Mouse (Mus musculus): ENCODE results near the gene Cxcl17.
"Not testable (repeated sequence)": the region's sequence is repeated elsewhere in the genome, so short reads cannot be mapped to it uniquely, and the experiment has no call there.

The Cxcl17 gene

DNA sequence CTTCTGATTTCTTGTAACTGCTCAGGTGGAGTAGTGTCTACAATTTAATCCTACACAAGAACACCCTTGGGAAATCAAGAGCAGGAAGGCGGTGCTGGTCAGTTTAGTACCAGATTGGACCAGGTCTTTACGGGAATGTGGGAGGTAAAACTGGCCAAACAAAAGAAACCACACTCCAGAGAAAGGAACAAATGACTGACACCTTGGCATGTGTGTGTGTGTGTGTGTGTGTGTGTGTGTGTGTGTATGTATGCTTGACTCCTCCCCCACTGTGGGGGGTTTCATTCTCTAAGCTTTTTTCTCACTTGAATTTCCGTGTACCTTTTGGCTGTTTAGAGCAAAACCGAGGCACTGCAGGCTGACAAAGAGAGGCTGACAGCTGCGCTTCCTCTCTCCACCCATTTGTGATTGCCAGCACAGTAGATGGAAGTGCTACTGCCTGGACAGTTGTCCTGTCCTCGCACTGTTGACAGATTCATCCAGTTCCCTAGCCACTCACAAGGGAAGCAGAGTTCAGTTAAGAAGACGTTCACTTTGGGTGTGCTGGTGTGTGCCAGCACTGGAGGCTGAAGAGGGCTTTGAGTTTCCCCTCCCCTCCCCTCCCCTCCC is at the start of gene Cxcl17:
Cxcl17 (minus strand) TSS at position 54 of the 609 bp plus-strand sequence.
- DNase-seq (ENCODE audit: low read depth): no peak

DNA sequence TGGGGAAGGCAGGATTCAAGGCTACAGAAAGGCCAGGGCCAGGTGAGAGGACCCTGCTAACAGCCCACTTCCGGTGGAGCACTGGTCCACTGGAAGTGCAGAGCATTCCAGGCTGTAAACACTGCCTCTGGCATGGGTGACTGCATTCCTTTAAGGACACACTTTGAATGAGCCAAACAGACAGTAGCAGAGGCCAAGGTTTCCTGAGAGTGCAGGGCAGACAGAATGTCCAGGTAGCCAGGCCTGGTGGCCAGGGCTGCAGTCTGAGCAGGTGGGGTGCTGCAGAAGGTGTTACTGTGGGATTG is 49.3 kb upstream of the Cxcl17 start:
- DNase-seq (ENCODE audit: low read depth): not testable (repeated sequence)

DNA sequence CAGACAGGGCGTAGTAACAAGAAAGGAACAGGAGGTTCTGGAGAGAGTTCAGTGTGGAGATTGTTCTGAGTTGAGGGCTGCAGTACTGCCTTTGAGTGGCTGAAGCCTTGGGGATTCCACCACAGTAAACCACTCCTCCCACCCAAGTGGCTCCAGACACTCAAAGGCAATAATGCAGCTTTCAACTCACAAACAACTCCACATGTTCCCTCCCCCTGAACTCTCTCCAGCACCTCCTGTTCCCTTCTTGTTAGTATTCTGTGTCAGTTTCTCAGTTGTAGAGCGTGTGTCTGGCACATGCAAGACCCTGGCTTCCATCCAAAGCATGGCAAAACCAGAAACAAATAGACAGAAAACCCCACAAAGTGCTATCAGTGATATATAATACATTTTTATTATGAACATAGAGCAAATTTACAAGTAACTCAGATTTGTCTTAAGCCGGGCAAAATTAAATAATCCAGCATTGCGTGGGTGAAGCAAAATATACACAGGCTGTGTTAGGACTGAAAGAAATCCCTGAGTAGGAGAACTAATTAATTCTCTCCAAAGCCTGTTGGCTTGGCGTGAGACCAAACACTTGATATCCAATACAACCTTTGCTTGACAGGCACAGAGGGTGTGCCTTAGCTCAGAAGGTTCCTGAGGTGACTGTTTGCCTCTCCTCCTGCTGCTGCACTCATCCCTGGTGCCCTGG is 48.8 kb upstream of the Cxcl17 start:
- DNase-seq (ENCODE audit: low read depth): not testable (repeated sequence)

DNA sequence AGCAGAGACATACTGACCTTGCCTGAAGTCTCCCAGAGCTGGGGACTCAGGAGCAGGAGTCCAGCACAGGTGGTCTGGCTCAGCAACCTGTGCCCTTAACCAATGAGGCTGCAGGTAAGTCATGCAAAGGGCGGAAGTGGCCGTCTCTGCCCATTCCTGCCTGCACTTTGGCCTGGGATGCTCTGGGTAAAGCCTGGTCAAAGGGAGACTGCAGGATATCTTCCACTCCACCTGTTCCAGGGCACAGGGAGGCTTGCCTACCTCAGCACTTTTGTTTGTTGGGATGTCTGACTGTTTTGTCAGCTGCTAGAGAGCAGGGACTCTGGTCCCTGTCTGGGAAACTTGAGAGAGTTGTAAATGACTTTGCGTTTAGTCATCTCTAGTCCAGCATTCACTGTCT is 39.4 kb upstream of the Cxcl17 start:
- no peak for DNase-seq (ENCODE audit: low read depth)

DNA sequence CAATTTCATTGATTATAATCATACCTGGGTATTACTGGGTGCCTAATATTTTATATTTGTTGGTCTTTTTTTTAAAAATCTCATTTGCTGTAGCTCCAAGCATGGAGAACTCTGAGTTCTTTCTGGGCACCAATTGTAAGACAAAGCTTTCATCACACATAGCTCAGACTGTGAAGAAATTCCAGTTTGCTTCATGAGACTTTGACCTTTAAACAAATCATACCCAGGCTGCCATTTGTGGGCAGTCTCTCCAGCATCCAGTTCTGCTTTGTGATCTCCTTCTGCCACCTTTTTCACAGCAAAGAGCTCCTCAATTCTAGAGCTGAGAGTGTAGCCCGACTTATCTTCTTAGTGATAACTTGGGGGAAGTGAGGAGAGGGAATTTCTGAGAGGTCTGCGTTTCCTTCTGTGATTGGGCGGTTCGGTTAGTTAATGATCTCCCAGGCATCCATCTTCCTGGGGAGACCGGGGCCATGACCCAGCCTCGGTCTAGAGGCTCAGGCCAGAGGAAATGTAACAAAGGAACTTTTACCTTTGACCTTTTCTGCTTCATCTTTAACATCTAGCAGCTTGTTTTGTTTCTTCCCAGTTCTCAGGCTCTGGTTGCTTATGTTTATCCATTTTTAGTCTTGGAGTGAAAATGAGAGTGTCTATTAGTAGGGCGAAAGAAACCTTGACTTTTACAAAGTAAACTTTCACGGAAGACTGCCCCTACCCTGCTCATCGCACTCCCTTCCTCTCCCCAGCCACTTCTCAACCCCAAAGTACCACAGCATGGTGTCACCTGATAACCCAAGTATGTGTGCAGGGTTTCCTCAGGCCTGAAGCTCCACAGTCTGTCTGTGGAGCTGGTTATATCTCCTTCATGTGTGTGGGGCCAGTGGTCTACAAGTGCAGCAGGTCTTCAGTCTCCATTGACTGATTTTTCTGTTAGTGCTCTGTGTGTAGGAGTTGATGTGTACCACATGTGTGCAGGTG is 37.5 kb upstream of the Cxcl17 start:
- no peak for DNase-seq (ENCODE audit: low read depth)

DNA sequence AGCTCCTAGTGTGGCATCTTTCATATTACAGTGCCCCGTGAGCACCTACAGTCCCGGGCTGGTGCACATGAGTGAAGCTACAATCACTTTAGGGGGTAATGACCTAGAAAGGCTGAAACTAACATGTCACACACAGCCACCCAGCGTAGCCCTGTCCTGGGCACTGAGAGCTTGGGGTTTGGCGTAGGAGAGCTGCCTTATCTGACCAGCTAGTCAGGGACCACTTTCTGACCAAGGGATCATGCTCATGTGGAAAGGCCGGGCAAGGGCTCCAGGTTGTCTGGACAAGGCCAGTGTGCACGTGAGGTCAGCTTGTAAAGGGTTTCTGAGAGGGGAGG is 28.1 kb upstream of the Cxcl17 start:
- no peak for DNase-seq (ENCODE audit: low read depth)

DNA sequence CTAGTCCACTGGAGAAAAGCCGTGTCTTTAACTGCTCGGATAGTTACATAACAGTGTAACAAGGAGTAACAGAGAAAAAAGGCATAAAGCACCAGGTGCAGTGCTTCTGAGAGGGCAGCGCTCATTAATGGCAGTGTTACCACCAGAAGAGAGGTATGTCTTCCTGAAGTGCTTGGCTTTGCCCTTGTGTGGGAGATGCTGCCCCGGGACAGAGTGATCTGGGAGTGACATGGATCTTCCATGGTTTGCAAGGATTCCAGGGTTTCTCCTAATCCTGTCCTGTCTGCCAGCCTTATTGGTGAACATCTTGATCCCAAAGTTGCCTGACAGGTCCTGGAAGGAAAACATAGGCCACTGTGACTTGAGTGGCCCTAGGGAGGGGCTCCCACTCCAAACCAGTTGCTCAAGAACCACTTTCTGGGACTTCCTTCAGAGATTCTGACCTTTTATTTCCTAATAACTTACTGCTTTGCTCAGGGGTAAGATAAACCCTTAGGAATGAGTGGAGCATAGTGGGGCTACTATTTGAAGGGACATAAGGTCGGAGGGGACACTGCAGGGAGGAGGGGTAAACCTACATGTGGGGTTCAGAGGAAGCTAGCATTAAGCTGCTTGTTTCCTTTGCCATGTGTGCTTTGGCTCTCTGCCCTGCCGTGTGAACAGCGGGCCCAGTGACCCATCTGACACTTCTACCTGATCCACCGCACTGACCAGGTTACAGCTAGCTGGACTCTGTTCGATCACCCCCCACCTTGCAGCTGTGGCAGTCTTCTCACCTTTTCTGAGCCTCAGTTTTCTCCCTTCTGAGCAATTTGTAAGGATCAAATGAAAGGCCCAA is 27.5 kb upstream of the Cxcl17 start:
- DNase-seq (ENCODE audit: low read depth): no peak

DNA sequence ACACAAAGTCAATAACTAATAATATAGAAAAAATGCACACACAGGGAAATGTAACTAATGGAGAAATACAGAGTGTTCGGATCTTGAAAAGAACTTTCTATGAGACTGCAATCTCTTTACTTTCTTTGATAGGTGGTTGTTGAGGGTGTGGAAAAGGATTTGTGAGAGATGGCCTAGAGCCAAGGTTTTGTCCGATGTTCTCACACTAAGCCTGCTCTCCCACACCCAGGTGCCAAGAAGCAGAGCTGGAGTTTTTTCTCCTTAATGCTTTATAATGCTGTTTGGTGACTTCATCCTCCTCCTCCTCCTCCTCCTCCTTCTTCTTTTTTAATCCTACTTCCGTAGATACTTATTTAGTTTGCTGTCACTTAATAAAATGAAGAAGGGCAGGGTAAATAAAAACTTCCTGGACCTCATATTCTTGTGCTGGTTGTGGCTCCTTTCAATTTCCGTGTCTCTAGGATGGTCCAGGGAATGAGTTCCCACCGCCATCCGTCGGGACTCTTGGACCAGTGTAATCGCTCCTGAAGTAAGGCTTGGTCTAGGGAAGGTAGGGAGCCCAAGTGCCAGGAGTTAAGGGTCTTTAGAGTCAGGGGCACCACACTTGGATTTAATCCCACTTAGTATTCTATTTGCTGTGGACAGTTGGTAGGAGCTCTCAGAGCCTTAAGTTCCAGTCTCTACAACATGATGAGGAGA is 26.6 kb upstream of the Cxcl17 start:
- no peak for DNase-seq (ENCODE audit: low read depth)

DNA sequence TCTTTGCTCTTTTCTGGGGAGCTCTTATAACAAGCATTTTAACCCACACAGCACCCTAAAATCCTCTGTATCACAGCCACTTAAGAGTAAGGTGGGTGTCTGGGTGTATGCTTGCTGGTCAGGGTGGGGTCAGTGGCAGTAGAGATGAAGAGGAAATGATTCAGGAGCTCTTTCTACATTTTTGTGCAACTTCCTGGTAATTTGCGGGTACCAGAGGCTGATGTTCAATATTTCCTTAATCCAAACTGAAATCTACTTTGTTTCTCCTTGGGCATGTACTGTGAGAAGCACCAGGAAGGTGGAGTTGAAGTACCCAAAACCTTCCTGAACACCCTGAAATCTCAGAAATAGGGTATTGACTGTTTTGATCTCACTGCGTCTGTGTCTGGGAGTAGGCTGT is 24.0 kb upstream of the Cxcl17 start:
- no peak for DNase-seq (ENCODE audit: low read depth)

DNA sequence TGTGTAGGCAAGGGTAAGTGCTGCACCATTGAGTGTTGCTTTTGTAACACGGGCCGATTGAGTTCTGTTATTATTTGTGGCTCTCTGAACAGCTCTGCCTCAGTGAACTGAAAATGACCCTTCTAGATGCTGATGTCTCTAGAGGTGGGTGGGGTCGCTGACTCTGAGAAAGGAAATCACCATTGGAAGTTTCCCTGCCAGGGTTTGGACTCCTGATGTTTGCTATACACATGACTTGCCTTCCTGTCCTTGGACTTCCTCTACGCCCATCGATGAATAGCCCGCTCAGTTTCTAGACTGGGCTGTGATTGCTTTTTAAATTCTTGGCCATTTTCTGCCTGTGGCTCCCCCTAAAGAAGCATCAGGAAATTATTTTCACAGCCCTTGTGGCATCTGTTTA is 23.5 kb upstream of the Cxcl17 start:
- no peak for DNase-seq (ENCODE audit: low read depth)

DNA sequence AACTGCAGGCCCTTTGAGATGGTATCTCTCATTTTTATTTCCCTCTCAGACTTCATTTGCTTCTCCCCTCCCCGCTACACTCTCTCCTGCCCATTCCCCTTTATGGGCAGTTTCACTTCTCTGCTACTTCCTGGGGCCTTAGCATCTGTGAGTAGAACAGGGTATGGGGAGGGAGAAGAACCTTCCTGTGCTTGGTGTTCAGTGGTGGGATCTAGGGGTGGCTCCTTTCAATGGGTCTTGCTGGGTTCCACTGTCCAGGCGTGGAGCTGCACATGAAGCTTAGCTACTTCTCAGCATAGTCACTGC is 22.8 kb upstream of the Cxcl17 start:
- no peak for DNase-seq (ENCODE audit: low read depth)

DNA sequence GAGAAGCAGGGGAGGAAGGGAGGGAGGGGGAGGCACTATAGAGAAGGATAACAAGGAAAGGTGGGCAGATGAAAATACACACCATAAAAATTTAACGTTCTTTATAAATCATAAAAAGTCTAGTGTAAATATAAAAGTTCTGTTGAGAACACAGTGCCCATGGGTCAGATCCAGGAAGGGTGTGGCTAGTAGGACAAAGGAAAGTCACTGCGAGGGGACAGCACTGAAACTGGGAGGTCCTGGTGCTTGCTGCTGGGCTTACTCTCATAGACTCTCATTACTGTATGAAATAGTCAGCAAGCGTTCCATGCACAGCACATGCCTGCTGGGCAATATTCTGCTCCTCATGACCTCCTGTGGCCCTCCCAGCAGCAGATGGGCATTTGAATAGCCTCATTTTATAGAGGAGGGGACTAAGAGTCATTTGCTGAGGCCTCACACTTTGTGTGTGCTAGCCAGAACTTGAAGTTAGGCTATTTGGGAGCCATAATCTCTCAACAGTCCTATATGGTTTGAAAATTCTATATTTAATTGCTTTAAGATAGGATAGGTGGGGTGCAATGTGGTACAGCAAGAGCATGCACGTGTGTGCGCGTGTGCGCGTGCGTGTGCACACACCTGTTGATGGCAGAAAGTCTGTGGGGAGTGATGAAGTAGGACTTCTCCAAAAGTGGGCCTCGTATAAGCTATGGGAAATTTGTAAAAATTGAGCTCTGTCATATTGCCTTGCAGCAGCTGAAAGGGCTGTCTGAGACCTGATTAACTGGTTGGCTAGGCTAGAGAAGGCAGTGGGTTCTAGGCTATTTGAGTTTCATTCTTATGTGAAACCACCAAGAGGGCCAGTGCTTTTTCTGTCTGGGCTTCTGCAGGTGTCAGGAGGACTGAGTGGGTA is 22.2 kb upstream of the Cxcl17 start:
- no peak for DNase-seq (ENCODE audit: low read depth)

DNA sequence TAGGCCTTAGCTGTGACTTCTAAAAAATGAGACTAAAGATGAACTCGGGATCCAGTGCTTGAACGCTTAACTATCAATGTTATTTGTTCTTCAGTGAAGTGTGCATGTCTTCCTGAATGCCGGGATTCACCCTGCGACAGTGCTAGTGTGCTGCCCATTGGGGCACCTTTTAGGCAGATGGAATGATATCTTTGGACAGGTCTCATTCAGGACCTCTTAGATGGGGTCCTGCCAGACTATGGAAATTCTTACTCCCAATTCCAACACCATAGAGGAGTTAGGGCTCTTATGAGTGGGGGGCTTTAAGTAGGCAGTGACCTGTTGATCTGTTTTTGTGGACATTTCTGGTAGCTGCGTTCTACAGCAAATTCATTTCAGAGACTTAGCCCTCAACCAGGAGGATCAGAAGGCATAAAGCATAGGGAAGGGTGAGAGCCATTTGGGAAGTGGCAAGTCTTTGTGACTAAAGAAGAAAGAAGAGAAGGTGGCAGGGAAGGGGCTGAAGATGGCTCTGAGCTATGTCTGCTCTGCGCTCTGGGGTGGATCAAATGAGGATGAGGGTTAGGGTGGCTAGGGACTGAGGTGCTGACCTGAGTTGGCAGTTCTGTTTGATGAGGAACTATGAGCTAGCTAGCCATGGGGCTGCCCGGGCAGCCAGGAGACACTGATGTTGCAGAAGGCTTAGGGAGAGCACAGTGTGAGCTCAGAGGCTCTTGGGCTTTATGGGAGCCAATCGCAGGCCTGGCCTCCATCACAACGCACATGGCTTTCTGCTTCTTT is 21.3 kb upstream of the Cxcl17 start:
- no peak for DNase-seq (ENCODE audit: low read depth)

DNA sequence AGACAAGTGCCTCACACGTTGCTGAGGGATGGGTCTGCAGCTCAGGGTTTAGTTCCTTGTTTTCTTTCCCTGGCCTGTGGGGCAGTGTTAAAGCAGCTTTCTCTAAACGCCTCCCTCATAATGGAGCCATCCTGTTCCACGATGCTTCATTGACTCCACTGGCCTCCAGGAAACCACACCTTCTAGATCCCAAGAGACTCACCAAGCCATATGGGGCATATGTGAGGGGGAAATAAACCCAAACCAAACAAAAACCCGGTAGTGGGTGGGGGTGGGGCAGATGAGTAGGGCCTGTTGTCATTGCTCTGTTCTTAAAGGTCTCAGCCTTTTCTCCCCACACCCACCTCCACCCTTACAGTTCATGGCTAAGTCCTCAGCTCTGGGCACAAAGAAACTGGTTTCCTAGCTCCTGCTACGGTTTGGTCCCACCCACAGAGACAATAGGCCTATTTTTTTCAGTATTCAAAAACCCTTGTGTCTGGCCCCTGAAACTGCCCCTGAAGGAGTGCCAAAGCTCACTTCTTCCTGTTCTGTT is 20.4 kb upstream of the Cxcl17 start:
- no peak for DNase-seq (ENCODE audit: low read depth)

DNA sequence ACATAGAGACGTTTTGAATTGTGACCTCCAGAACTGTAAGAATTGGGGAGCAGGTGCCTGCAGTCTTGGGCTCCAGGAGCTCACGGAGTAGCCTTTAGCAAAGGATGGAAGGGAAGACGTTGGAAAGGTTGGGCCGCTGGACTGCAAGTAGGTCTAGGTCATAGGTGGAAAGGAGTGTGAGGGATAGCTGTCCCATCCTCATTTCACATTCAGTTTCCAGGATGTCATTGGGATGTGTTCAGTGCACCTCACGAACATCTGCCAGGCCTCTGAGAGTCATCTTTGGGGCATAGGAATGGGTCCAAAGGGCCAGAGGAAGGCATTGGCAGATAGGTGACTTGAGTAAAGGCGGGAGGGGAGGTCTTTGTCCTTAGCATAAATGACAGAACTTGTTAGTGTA is 19.7 kb upstream of the Cxcl17 start:
- no peak for DNase-seq (ENCODE audit: low read depth)

DNA sequence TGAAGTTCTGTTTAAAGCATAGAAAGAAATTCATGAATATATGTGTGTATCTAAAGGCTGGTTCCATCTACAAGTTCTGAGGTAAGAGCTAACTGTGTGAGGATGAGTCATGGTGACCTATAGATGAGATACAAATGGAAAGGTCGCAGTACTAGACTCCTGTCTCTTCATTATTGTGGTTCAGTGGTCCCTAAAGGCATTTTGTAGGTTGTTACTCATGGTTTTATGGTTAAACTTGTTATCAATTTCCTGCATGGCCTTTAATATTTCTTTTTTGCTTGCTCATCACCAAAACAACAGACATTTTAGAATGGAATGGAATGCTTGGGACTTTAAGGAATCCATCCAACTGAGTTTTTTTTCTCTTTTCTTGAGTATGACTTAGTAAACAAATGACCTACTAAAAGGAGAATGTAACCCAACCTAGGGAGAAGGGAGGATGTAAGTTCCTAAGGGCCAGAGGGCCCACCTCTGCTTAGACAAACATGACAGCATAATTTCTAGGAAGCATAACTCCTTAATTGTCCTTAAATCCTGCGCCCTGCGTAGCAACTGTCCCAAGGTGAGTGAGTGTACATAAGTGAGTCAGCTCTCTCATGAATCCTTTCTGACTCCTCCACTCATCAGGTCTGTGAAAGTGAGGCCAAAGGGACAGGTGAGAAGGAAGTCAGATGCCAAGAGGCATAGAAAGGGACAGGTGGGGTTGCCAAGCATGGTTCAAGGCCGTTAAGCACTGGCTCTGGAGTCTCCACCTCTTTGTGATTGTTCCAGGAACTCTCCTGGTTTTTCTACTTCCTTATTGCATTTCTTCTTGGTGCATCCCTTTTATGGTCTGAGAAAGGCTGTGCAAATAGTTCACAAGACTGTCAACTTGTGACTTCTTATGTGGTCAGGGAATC is 17.4 kb upstream of the Cxcl17 start:
- no peak for DNase-seq (ENCODE audit: low read depth)

DNA sequence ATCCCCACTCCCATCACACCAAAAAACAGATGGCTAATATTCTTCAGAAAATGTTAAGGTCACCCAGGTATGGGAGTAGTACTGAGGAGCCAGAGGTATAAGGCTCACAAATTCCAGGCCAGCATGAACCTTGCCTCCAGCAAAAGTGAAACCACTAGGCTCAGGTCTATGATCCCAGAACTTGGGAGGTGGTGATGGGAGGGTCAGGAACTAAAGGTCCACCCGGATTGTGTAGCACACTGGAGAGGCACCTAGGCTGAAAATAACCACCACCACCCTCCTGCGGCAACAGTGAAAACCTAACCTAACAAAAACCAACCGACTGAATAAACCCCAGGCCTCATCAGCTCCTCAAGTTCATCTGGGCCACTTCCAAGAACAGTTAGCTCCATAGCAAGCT is 15.6 kb upstream of the Cxcl17 start:
- DNase-seq (ENCODE audit: low read depth): no peak

DNA sequence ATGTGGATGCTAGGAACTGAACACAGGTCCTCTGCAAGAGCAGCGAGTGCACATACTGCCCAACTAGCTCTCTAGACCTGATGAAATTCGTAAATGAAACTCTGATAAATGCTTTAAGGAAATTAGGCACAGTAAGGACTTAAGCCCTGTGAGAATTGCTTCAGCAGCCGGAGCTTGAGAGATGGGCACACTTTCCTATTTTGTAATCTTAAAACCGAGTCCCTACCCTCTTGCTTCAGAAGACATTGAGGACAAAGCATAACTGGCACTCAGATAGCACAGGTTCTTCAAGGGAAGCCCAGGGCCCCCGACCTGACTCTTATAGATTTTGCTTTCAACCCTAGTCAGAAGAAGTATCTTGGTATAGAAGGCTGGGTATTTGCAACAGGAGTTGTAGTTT is 14.5 kb upstream of the Cxcl17 start:
- no peak for DNase-seq (ENCODE audit: low read depth)

DNA sequence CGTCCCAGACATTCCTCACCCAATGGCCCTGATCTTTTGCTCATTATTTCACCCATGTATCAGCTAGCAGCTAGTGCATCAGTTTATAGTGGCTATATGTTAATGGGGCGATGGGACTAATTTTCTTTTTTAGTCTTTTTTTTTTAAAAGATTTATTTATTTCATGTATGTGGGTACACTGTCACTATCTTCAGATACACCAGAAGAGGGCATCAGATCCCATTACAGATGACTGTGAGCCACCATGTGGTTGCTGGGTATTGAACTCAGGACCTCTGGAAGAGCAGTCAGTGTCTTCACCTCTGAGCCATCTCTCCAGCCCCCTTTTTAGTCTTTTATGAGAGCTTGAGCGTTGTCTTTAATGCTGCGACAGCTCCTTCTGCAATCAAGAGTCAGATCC is 13.7 kb upstream of the Cxcl17 start:
- DNase-seq (ENCODE audit: low read depth): not testable (repeated sequence)

All from naive thymus-derived CD4-positive, alpha-beta T cell, adult 2 months (primary cell).